Mouse (Mus musculus) neural tube, embryonic 14.5 days (tissue): Measurements from ENCODE around the gene Ncs1. TPM values are rescaled to one million over a fixed set of nuclear protein-coding genes. Genes with fewer than 3 reads are reported as not detected.

Experiments used
- ATAC-seq: fragments of 200-750 bp; cut with Nextera tagmentation; 2 replicates; pipeline ENCODE4 v1.8.0; 2017; ENCODE audit warnings: low read depth, mild to moderate bottlenecking, moderate TSS enrichment, moderate library complexity
- H3K27ac ChIP-seq: fragments of 300-500 bp; sonication (generic); 2 replicates; pipeline ENCODE4 v1.5.1; 2014; ENCODE audit warnings: low read depth, mild to moderate bottlenecking, control low read depth, low read length, moderate library complexity, mixed read lengths
- H3K27me3 ChIP-seq: fragments of 300-500 bp; sonication (generic); 2 replicates; pipeline ENCODE4 v1.6.1; 2014; ENCODE audit warnings: low read length; ENCODE audit not compliant: control insufficient read depth, insufficient read depth
- H3K36me3 ChIP-seq: fragments of 300-500 bp; sonication (generic); 2 replicates; pipeline ENCODE4 v1.6.1; 2014; ENCODE audit warnings: low read length, mixed read lengths; ENCODE audit not compliant: control insufficient read depth, insufficient read depth
- H3K4me1 ChIP-seq: fragments of 300-500 bp; sonication (generic); 2 replicates; pipeline ENCODE4 v1.6.1; 2014; ENCODE audit warnings: low read length; ENCODE audit not compliant: control insufficient read depth, insufficient read depth
- H3K4me2 ChIP-seq: fragments of 300-500 bp; sonication (generic); 2 replicates; pipeline ENCODE4 v1.6.1; 2014; ENCODE audit warnings: mild to moderate bottlenecking, low read depth, low read length, control low read depth
- H3K4me3 ChIP-seq: fragments of 300-500 bp; sonication (generic); 2 replicates; pipeline ENCODE4 v1.5.1; 2014; ENCODE audit warnings: low read depth, low read length, control low read depth, mixed read lengths
- H3K9ac ChIP-seq: fragments of 300-500 bp; sonication (generic); replicated peaks from 2 replicates; pipeline ENCODE4 v1.6.1; 2014; ENCODE audit warnings: low read depth, mild to moderate bottlenecking, control low read depth, low read length, mixed read lengths
- H3K9me3 ChIP-seq: fragments of 300-500 bp; sonication (generic); 2 replicates; pipeline ENCODE4 v1.6.1; 2016; ENCODE audit warnings: low read length; ENCODE audit not compliant: control insufficient read depth
- WGBS: fragments of 180-500 bp; shearing (Covaris S2); extraction: QIAGEN DNeasy Blood & Tissue Kit; methylation state at CpG from one replicate; pipeline ENCODE4 v1.1.7; 2014; 5-methylcytosine and 5-hydroxymethylcytosine counted together
- polyA plus RNA-seq: library from polyadenylated mRNA; unstranded; fragments of >200 nt; fragmentation: Nextera tagmentation; extraction: Ambion mirVana; gene quantifications from 2 replicates; pipeline ENCODE4 v1.2.1, GENCODE M21; 2014

Gene Ncs1
- polyA plus RNA-seq, 1 experiment from 2014 or later: 201 TPM

DNA sequence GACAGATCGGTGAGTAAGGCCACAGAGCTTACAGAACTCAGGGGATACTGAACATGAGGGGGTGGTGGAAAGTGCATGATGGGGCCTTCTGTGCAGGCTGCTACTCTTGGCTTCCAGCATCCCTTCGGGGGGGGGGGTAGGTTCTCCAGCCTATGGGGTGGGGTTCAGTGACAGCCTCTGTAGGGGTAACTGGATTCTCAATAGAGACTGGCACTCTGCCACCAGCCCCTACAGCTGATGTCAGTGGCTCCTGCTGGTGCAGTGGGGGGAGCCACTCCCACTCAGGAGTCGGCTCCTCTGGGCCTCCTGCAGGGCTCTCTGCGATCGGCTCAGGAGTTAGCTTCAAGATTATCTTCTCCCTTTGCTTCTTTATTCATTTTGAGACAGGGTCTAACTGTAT is 32.9 kb downstream of the Ncs1 start:
- 62% methylated on average over 5 of the region's 5 CpGs for WGBS
- no peak for ATAC-seq
- no peak overlapping the region for H3K4me3 ChIP-seq
- H3K27ac ChIP-seq: no peak overlapping the region
- no peaks in the 10 kb centered on the region for H3K9me3 ChIP-seq
- H3K4me2 ChIP-seq: no peak overlapping the region
- no peaks in the 10 kb centered on the region for H3K27me3 ChIP-seq
- H3K36me3 ChIP-seq: peaks cover 13% of the 10 kb centered on the region
- no peak overlapping the region for H3K9ac ChIP-seq
- H3K4me1 ChIP-seq: no peaks in the 10 kb centered on the region

DNA sequence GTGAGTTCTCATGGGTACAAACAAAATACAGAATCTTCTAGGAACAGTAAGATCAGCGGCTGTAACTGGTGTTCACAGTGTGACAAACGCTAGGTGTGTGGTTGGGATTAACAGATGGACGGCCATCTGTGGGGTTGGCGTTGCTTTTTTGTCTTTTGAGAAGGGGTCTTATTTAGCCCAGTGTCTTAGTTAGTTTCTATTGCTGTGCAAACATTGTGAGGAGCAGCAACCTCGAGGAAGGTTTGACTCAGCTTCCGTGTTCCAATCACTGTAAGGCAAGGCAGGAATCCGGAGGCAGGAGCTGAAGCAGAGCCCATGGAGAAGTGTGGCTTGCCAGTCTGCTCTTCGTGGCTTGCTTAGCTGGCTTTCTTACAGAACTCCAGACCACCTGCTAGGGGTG is 35.5 kb downstream of the Ncs1 start:
- WGBS: 87% methylated on average over 8 of the region's 8 CpGs
- Histone ChIP-seq H3K4me1 (no peaks in the 10 kb centered on the region), H3K36me3 (peaks cover 17% of the 10 kb centered on the region), H3K9me3 (no peaks in the 10 kb centered on the region), H3K4me3 (no peak overlapping the region), H3K27me3 (no peaks in the 10 kb centered on the region), H3K9ac (no peak overlapping the region), H3K27ac (no peak overlapping the region), H3K4me2 (no peak overlapping the region)
- ATAC-seq: no peak

DNA sequence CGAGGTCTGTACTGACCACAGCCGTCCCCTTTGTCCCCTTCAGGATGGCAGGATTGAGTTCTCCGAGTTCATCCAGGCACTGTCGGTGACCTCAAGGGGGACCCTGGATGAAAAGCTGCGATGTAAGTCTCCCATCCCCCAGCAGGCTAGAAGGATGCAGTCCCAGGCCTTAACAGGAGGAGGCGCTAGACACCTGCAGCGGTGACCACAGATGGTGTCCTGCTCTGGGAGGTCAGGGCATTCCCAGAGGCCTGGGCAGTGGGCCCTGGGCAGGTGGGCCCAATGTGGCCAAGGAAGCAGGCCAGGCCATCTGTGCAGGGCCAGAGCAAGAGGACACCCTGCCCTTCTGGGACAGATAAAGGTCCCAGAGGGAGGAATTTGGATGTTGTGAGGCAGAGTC is 36.6 kb downstream of the Ncs1 start:
- WGBS: 45% methylated on average over 7 of the region's 7 CpGs
- no peak overlapping the region for H3K27ac ChIP-seq
- no peak for ATAC-seq
- H3K9me3 ChIP-seq: no peaks in the 10 kb centered on the region
- H3K4me3 ChIP-seq: no peak overlapping the region
- peaks cover 29% of the 10 kb centered on the region for H3K36me3 ChIP-seq
- no peak overlapping the region for H3K9ac ChIP-seq
- H3K4me1 ChIP-seq: no peaks in the 10 kb centered on the region
- no peaks in the 10 kb centered on the region for H3K27me3 ChIP-seq
- H3K4me2 ChIP-seq: no peak overlapping the region

DNA sequence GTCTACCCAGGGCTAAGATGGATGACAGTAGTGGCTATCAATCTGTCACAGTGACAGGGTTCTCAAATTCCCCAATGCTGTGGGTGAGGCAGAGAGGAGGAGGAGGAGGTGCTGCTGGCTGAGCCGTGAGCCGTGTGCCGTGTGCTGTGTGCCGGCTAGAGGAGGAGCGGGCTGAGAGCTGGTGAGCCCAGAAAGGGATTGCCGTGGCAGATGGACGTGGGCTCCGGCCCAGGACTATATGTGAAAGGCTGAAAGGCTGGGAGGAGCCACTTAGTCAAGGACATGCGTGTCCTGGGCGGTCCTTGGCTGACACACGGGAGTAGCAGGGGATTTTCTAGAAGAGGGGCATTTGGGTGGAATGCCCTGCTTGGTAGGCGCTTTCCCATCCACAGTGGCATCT is 37.3 kb downstream of the Ncs1 start:
- Histone ChIP-seq H3K9ac (no peak overlapping the region), H3K27me3 (no peaks in the 10 kb centered on the region), H3K9me3 (no peaks in the 10 kb centered on the region), H3K4me2 (no peak overlapping the region), H3K4me1 (no peaks in the 10 kb centered on the region), H3K36me3 (peaks cover 33% of the 10 kb centered on the region), H3K4me3 (no peak overlapping the region), H3K27ac (no peak overlapping the region)
- WGBS: 90% methylated on average over 12 of the region's 12 CpGs
- ATAC-seq: no peak

GRCm38 (mm10) chr2:31284531-31284930 is 38.9 kb downstream of the Ncs1 start:
- Histone ChIP-seq H3K9me3 (no peaks in the 10 kb centered on the region), H3K4me3 (no peak overlapping the region), H3K9ac (no peak overlapping the region), H3K4me2 (no peak overlapping the region), H3K27me3 (no peaks in the 10 kb centered on the region), H3K27ac (no peak overlapping the region), H3K4me1 (no peaks in the 10 kb centered on the region), H3K36me3 (peaks cover 38% of the 10 kb centered on the region)
- 95% methylated on average over 5 of the region's 5 CpGs for WGBS
- ATAC-seq: no peak

- no peak overlapping the region for H3K4me3 ChIP-seq
- H3K27ac ChIP-seq: no peak overlapping the region
- no peaks in the 10 kb centered on the region for H3K9me3 ChIP-seq
- WGBS: 11% methylated on average over 6 of the region's 6 CpGs
- H3K36me3 ChIP-seq: peaks cover 27% of the 10 kb centered on the region
- H3K9ac ChIP-seq: no peak overlapping the region
- ATAC-seq: no peak
- H3K4me1 ChIP-seq: no peaks in the 10 kb centered on the region
- H3K27me3 ChIP-seq: no peaks in the 10 kb centered on the region
- no peak overlapping the region for H3K4me2 ChIP-seq
Observed at GRCm38 (mm10) chr2:31291421-31291820, 45.8 kb downstream of the Ncs1 start.

DNA sequence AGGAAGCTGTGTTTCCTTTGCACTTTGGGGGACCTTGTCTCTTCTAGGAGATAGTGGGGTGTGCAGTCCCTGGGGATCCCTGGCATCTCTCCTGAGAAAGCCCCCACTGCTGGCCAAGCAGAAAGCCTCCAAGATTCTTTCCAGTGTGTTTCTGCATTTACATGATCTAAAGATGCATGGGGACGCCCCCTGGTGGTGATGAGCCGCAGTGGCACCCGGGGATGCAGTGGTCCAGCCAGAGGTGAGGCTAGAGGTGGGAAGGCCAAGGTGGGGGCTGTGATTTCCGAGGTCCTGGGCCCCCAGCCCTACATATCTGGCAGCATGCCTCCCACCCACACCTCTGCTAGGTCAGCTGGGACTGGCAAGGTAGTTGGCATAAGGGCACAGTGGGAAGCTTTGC is 49.4 kb downstream of the Ncs1 start:
- Histone ChIP-seq H3K4me2 (no peak overlapping the region), H3K9ac (no peak overlapping the region), H3K36me3 (peaks cover 10% of the 10 kb centered on the region), H3K27ac (no peak overlapping the region), H3K9me3 (no peaks in the 10 kb centered on the region), H3K4me1 (no peaks in the 10 kb centered on the region), H3K4me3 (no peak overlapping the region), H3K27me3 (no peaks in the 10 kb centered on the region)
- ATAC-seq: no peak
- WGBS: 3% methylated on average over 4 of the region's 4 CpGs

GRCm38 (mm10) chr2:31296395-31296794 is 50.8 kb downstream of the Ncs1 start:
- Histone ChIP-seq H3K9ac (no peak overlapping the region), H3K27me3 (no peaks in the 10 kb centered on the region), H3K9me3 (no peaks in the 10 kb centered on the region), H3K4me1 (no peaks in the 10 kb centered on the region), H3K4me2 (no peak overlapping the region), H3K27ac (no peak overlapping the region), H3K36me3 (peaks cover 10% of the 10 kb centered on the region), H3K4me3 (no peak overlapping the region)
- no peak for ATAC-seq
- 82% methylated on average over 6 of the region's 6 CpGs for WGBS

DNA sequence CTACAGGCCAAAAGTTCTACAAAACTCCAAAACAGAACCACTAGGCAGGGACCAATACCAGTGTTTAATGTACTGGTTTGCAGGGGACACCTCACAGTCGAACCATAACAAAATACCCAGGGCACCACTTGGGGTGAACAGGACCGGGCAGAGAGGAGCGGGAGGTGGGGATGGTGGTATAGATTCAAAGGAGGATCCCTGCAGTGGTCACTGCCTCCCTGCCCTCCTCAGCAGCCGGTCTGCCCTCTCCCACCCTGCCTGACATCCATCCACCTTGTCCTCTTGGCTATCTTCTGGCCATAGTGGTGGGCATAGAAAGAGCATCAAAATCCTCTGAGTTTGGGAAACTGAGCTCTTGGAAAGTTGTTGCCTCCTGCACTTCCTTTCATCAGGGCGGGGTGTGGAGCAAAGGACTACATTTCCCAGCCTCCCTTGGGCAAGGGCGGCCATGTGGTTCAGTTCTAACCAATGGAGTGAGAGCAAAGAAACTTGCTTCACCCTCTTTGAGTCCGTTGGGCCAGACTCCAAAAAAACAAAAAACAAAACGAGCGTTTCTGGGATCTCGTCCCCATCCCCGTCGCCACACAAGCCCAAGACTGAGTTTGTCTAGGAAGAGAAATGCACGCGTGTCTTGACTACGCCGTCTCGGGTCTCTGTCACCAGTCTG is 52.1 kb downstream of the Ncs1 start:
- H3K27ac ChIP-seq: no peak overlapping the region
- H3K9ac ChIP-seq: 0 out of 2 replicates have a peak overlapping the region, but pooled peaks have one; percentile 12
- peak; percentile 86 for ATAC-seq
- no peaks in the 10 kb centered on the region for H3K27me3 ChIP-seq
- no peaks in the 10 kb centered on the region for H3K36me3 ChIP-seq
- peak overlapping the region; percentile 52 for H3K4me2 ChIP-seq
- H3K9me3 ChIP-seq: no peaks in the 10 kb centered on the region
- H3K4me3 ChIP-seq: peak overlapping the region; percentile 35
- WGBS: 4% methylated on average over 17 of the region's 17 CpGs
- no peaks in the 10 kb centered on the region for H3K4me1 ChIP-seq
